Mouse (Mus musculus) lung, postnatal 0 days (tissue): ENCODE data around the gene Ssbp3.

ENCODE experiments used
- CTCF ChIP-seq: IDR thresholded peaks from 2 replicates; pipeline ENCODE4 v1.5.1; 2016; ENCODE audit warnings: antibody characterized with exemption, mild to moderate bottlenecking
- EP300 ChIP-seq: IDR thresholded peaks from 2 replicates; pipeline ENCODE4 v1.6.1; 2016; ENCODE audit warnings: antibody characterized with exemption, mild to moderate bottlenecking, control low read depth

DNA sequence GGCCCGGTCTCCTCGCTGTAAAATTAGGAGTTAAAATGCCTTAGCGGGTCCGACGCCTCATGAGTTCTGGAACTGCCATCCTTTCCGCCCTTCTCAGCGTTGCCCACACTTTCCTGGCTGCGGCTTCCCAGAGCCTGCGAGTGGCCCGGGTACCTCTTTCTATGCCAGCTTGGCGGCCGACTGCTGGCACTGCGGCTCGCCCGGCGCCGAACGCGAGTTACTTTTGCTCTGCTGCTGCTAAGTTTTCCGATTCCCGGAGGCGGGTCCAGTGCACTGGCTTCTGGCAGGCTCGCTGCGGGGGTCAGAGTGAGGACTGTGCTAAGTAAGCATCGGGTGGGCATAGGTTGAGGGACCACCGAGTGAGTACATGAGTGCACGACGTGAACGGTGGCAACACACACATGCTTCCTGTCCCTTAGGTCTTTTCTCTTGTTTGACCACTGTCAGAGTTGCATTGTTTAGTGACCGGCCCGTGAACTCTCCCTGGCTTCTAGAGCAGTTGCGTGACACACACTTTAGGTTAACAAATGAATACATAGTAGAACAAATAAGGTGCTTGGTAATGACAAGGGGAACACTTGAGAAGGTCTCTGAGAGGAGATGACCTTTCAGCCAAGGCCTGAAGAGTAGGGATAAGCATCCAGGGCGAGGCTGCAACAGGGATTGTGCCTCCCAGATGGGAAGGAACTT lies 156.8 kb downstream of the Ssbp3 start:
- no peak for TF ChIP-seq CTCF
- 0 out of 2 replicates have a peak, but pooled peaks have one; percentile 21 for TF ChIP-seq EP300
